Mouse (Mus musculus): ENCODE measurements around the gene Rps19bp1.

The Rps19bp1 gene

DNA sequence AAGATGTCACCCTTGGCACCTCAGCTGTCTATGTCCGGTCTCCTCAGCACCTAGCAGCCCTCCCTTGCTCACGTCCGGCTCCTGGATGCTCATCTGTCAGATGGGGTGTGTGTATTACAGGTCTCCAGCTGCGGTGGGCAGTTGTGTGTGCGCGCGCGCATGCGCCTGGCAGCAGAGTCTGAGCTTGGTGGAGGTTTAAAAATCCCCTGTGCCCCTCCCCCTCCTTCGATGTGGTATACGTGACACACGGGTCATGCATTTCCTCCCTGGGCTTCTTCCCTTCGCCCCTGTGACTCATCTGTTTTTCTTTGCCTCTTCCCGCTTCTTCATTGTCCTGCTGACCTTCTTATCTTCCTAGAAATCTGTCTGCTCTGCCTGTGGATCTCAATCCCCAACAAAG is 44.9 kb downstream of the Rps19bp1 start:
- no peak for DNase-seq (ENCODE audit: low read depth, low spot score)

DNA sequence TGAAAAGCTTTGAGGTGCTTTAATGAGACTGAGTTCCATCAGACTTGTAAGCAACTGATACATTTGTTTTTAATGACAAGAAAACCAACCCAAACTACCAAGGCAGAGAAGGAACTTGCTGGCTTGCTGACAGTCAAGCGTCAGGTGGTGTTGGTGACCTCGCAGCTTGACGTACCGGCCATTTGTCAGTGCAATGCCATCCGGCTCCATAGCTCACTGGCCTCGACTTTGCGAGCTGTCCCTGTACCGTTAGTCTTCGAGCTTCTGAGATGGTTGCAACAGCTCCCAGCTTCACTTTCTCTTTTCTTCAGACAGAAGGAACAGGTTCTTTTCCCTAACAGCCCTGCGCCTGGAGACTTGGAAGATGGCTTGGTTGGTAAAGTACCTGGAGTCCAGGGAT is 46.6 kb downstream of the Rps19bp1 start:
- DNase-seq (ENCODE audit: low read depth, low spot score): no peak

DNA sequence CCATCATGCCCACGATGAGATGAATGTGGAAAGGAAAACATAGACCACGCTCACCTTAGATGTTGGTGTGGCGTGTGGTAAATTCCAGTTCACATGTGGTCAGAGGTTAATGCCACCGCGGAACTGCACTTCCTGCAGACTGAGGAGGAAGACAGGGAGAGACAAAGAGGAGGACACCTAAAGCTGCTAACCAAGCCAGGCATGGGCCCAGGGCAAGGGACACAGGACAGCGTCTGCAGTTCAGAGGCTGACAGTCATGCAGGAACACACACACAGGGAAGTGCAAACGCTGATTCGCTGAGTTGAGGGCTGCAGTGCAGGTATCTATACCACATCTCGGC is 47.7 kb downstream of the Rps19bp1 start:
- DNase-seq (ENCODE audit: low read depth, low spot score): no peak

DNA sequence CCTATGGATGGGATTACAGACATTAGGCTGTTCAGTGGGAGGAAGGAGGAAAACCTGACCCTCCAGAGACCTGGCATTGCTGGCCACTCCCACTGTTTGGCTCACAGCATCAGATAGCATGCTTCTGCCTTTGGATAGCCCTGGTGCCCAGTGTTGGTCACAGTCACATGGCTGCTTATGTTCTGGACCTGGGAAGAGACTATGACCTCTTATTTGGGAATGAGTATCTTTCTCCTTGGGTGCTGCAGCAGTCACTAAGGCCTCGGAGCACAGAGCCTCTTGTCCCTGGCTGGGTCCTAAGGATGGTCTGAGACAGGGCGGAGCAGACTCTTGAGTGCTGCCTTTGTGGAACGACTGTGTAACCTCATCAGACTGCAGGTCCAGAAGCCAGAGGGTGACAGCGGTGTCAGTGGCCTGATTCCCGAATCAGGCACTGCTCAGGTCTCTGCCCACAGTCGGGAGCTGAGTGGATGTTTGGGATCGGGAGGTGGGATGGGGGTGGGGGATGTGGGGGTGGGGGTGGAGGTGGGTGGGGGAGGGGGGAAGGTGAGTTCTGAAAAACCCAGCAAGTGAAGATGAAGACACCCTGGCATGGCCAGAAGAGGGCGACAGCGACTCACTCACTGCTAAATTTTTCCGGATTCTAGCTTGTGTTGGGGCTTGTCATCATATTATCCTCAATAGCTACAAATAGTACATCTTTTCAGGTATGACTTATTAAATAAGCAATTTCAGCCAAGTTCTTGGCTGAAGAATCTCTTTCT is 48.2 kb downstream of the Rps19bp1 start:
- DNase-seq (ENCODE audit: low read depth, low spot score): no peak

DNA sequence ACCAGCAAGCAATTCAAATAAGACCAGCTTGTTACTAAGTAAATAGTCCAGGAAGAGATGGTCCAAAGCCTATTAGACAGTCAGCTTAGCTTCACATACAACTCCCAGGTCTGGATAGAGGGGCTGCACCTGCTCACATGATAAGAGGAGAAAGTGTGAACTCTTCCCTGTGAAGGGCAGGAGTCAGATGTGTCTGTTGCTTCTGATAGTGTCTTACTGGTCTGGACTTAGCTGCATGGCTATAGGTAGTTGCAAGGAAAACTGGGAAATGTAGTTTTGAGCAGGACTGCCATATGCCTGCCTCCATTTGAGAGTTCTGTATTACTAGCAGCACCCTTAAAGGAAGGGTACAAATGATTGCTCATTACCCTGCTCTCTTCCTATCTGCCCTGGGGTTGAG is 50.4 kb downstream of the Rps19bp1 start:
- no peak for DNase-seq (ENCODE audit: low read depth, low spot score)

Measured in c-Kit-negative CD71-positive TER-119-positive erythroid progenitor cells, embryonic 14.5 days (primary cell).